Mouse (Mus musculus) CH12.LX (cell line): ENCODE data around the gene Lin28a. TPM values are rescaled to one million over a fixed set of nuclear protein-coding genes. Genes with fewer than 3 reads are reported as not detected.

Source experiments
- DNase-seq: peaks from one replicate; pipeline ENCODE4 v3.0.0-alpha.2; 2013; ENCODE audit errors: extremely low read depth
- H3K27ac ChIP-seq: 2 replicates; pipeline ENCODE4 v1.5.1; 2012; ENCODE audit warnings: low read depth, mild to moderate bottlenecking, control low read depth, moderate library complexity; ENCODE audit not compliant: insufficient read depth
- H3K27me3 ChIP-seq: replicated peaks from 2 replicates; pipeline ENCODE3; 2012; ENCODE audit warnings: inconsistent platforms
- H3K36me3 ChIP-seq, 2 experiments: replicated peaks in 1 of 2; 2 replicates each; pipeline versions ENCODE3 to v1.6.1; 2012; ENCODE audit warnings: inconsistent platforms in 1 of 2, low read length in 1 of 2, mild to moderate bottlenecking in 1 of 2, mixed read lengths in 1 of 2, moderate library complexity in 1 of 2; ENCODE audit not compliant: control insufficient read depth in 1 of 2, insufficient read depth in 1 of 2
- H3K4me1 ChIP-seq, 2 experiments: 2 replicates each; pipeline ENCODE4 v1.6.1; 2012; ENCODE audit warnings: inconsistent platforms in 1 of 2, moderate library complexity in 1 of 2; ENCODE audit not compliant: insufficient read depth in 2 of 2, control insufficient read depth in 1 of 2
- H3K4me2 ChIP-seq: 2 replicates; pipeline ENCODE4 v1.6.1; 2012; ENCODE audit warnings: low read depth, mild to moderate bottlenecking, control low read depth; ENCODE audit not compliant: poor library complexity, insufficient read depth, severe bottlenecking
- H3K4me3 ChIP-seq, 3 experiments: fragments of 150-350 bp in 1 of 3; sonication (generic) in 1 of 3; replicated peaks in 1 of 3; 2 replicates each; pipeline versions ENCODE3 to v1.5.1; 2011 to 2012; ENCODE audit warnings: low read depth in 2 of 3, low read length in 2 of 3, mild to moderate bottlenecking in 2 of 3, moderate library complexity in 2 of 3, control low read depth in 1 of 3, improper control_type of control experiment in 1 of 3, inconsistent platforms in 1 of 3, mixed read lengths in 1 of 3; ENCODE audit not compliant: poor library complexity in 1 of 3
- H3K79me2 ChIP-seq: replicated peaks from 2 replicates; pipeline ENCODE4 v1.6.1; 2012; ENCODE audit warnings: mild to moderate bottlenecking, moderate library complexity; ENCODE audit not compliant: control insufficient read depth, poor library complexity, insufficient read depth, severe bottlenecking; ENCODE audit errors: extremely low read depth
- H3K9ac ChIP-seq: 2 replicates; pipeline ENCODE4 v1.6.1; 2012; ENCODE audit warnings: low read depth, mild to moderate bottlenecking, control low read depth, moderate library complexity; ENCODE audit not compliant: insufficient read depth
- H3K9me3 ChIP-seq: replicated peaks from 2 replicates; pipeline ENCODE3; 2012; ENCODE audit warnings: low read length, inconsistent platforms, mixed read lengths
- CHD1 ChIP-seq: IDR thresholded peaks from 2 replicates; pipeline ENCODE4 v1.6.1; 2012; ENCODE audit warnings: low read depth, low read length, improper control_type of control experiment, inconsistent platforms
- E2F4 ChIP-seq: IDR thresholded peaks from 2 replicates; pipeline ENCODE4 v1.6.1; 2011; ENCODE audit warnings: low read depth, low read length, improper control_type of control experiment; ENCODE audit not compliant: insufficient replicate concordance
- ETS1 ChIP-seq: conservative IDR thresholded peaks from 2 replicates; pipeline ENCODE4 v1.6.1; 2012; ENCODE audit warnings: low read depth, mild to moderate bottlenecking, inconsistent platforms, low read length, improper control_type of control experiment, moderate library complexity
- GABPA ChIP-seq: IDR thresholded peaks from 2 replicates; pipeline ENCODE4 v1.6.1; 2012; ENCODE audit warnings: low read depth, low read length, improper control_type of control experiment, inconsistent platforms; ENCODE audit not compliant: insufficient replicate concordance
- HCFC1 ChIP-seq: IDR thresholded peaks from 2 replicates; pipeline ENCODE4 v1.6.1; 2012; ENCODE audit warnings: low read depth, mild to moderate bottlenecking, inconsistent platforms, low read length, improper control_type of control experiment
- IRF4 ChIP-seq: IDR thresholded peaks from 2 replicates; pipeline ENCODE4 v1.6.1; 2014; ENCODE audit warnings: low read depth, mild to moderate bottlenecking, inconsistent platforms, low read length, improper control_type of control experiment
- MEF2A ChIP-seq: IDR thresholded peaks from 2 replicates; pipeline ENCODE4 v1.6.1; 2014; ENCODE audit warnings: low read depth, mild to moderate bottlenecking, inconsistent platforms, low read length, improper control_type of control experiment, borderline replicate concordance
- MXI1 ChIP-seq: IDR thresholded peaks from 2 replicates; pipeline ENCODE4 v1.6.1; 2011; ENCODE audit warnings: mild to moderate bottlenecking, low read depth, low read length, improper control_type of control experiment
- NRF1 ChIP-seq: IDR thresholded peaks from 2 replicates; pipeline ENCODE4 v1.6.1; 2014; ENCODE audit warnings: low read depth, mild to moderate bottlenecking, inconsistent platforms, low read length, improper control_type of control experiment, moderate library complexity
- PAX5 ChIP-seq: IDR thresholded peaks from 2 replicates; pipeline ENCODE4 v1.6.1; 2012; ENCODE audit warnings: low read length, inconsistent platforms, mixed read lengths
- RAD21 ChIP-seq: IDR thresholded peaks from 2 replicates; pipeline ENCODE4 v1.6.1; 2011; ENCODE audit warnings: low read depth, mild to moderate bottlenecking, low read length, improper control_type of control experiment, moderate library complexity
- SIN3A ChIP-seq: IDR thresholded peaks from 2 replicates; pipeline ENCODE4 v1.6.1; 2012; ENCODE audit warnings: low read length, improper control_type of control experiment, inconsistent platforms
- SMC3 ChIP-seq: IDR thresholded peaks from 2 replicates; pipeline ENCODE4 v1.6.1; 2011; ENCODE audit warnings: low read depth, low read length, improper control_type of control experiment
- UBTF ChIP-seq: IDR thresholded peaks from 2 replicates; pipeline ENCODE4 v1.6.1; 2012; ENCODE audit warnings: low read depth, mild to moderate bottlenecking, inconsistent platforms, low read length, improper control_type of control experiment, moderate library complexity
- USF1 ChIP-seq: IDR thresholded peaks from 2 replicates; pipeline ENCODE4 v1.6.1; 2014; ENCODE audit warnings: low read depth, mild to moderate bottlenecking, inconsistent platforms, low read length, improper control_type of control experiment
- ZC3H11A ChIP-seq: IDR thresholded peaks from 2 replicates; pipeline ENCODE4 v1.6.1; 2012; ENCODE audit warnings: low read depth, mild to moderate bottlenecking, inconsistent platforms, low read length, improper control_type of control experiment
- ZNF384 ChIP-seq: IDR thresholded peaks from 2 replicates; pipeline ENCODE4 v1.6.1; 2012; ENCODE audit warnings: low read depth, low read length, improper control_type of control experiment, inconsistent platforms
- dilution Hi-C: fragments of 300-500 bp; cut with MboI; formaldehyde crosslinking; loops from 2 replicates; pipeline ENCODE4 v1.14.3; 2020; ENCODE audit warnings: low sequenced_read_pairs; ENCODE audit not compliant: extremely low pct_unique_long_range_greater_than_20kb, extremely low pct_ligation_motif_present
- in situ Hi-C: fragments of 300-500 bp; cut with MboI; formaldehyde crosslinking; loops from 3 replicates; pipeline ENCODE4 v1.14.3; 2019; ENCODE audit warnings: low sequenced_read_pairs, low pct_ligation_motif_present, low pct_unique_long_range_greater_than_20kb, mixed read lengths
- polyA plus RNA-seq: library from polyadenylated mRNA; unstranded; fragments of >175 nt; gene quantifications from 2 replicates; pipeline ENCODE4 v1.2.1, GENCODE M21; 2012; ENCODE audit warnings: low read depth; ENCODE audit not compliant: insufficient read length
- total RNA-seq, 2 experiments: library from RNA; depleted of rRNA; stranded (reverse); fragments of 300-350 nt in 1 of 2; fragments of >200 nt in 1 of 2; gene quantifications; 2 replicates each; pipeline ENCODE4 v1.2.3; 2012 to 2014

Lin28a gene
- total and polyA plus RNA-seq, 3 experiments, result 0.08 TPM; not detected in 2

GRCm38 (mm10) chr4:133970876-133971275, 47.8 kb downstream of the Lin28a start:
- peaks cover 18 to 54% of the 10 kb centered on the region in 2 experiments for H3K36me3 ChIP-seq
- H3K79me2 ChIP-seq, result peaks cover 9% of the 10 kb centered on the region
- H3K27me3 ChIP-seq, result no peaks in the 10 kb centered on the region
- no peak overlapping the region for H3K9ac ChIP-seq
- in situ Hi-C loops, result no loop called here
- no peak for TF ChIP-seq MEF2A
- no peak for TF ChIP-seq ZNF384
- no peak for TF ChIP-seq IRF4
- no peak for TF ChIP-seq HCFC1
- no peak for TF ChIP-seq SMC3
- no peak for TF ChIP-seq USF1
- no peak for TF ChIP-seq NRF1
- TF ChIP-seq, all 38 proteins: peak for 0
- Histone ChIP-seq H3K4me2 (no peak overlapping the region), H3K27ac (no peak overlapping the region), H3K4me1 (peaks cover 0 to 18% of the 10 kb centered on the region in 2 experiments; a peak in 3 of 4 replicates), H3K9me3 (no peaks in the 10 kb centered on the region), H3K4me3 (no peak overlapping the region)
- no peak for DNase-seq
- dilution Hi-C loops, result no loop called here

GRCm38 (mm10) chr4:133970196-133970595, 48.4 kb downstream of the Lin28a start:
- Histone ChIP-seq H3K9me3 (no peaks in the 10 kb centered on the region), H3K79me2 (peaks cover 9% of the 10 kb centered on the region), H3K4me2 (no peak overlapping the region), H3K4me3 (no peak overlapping the region), H3K9ac (no peak overlapping the region), H3K27me3 (no peaks in the 10 kb centered on the region), H3K27ac (no peak overlapping the region), H3K4me1 (peaks cover 0 to 23% of the 10 kb centered on the region in 2 experiments; a peak in 3 of 4 replicates), H3K36me3 (peaks cover 21 to 56% of the 10 kb centered on the region in 2 experiments)
- in situ Hi-C loops (no loop called here), dilution Hi-C loops (no loop called here)
- TF ChIP-seq MXI1 (no peak), RAD21 (no peak), UBTF (no peak), GABPA (no peak), HCFC1 (no peak), E2F4 (no peak), SIN3A (no peak), ZC3H11A (no peak), PAX5 (no peak), ETS1 (no peak), CHD1 (no peak)
- DNase-seq, result no peak
